Mouse (Mus musculus) liver, embryonic 11.5 days (tissue): ENCODE measurements around the gene Noxred1. TPM values are rescaled to one million over a fixed set of nuclear protein-coding genes. Genes with fewer than 3 reads are reported as not detected.

ENCODE experiments used
- ATAC-seq: fragments of 200-750 bp; cut with Nextera tagmentation; replicated peaks from 2 replicates; pipeline ENCODE4 v1.8.0; 2017; ENCODE audit warnings: moderate number of reproducible peaks, mild to moderate bottlenecking, moderate TSS enrichment, moderate library complexity; ENCODE audit not compliant: low FRiP score
- DNase-seq: peaks from one replicate; pipeline ENCODE4 v3.0.0-alpha.2; 2017; ENCODE audit warnings: low spot score
- H3K27ac ChIP-seq: fragments of 300-500 bp; sonication (generic); 2 replicates; pipeline ENCODE4 v1.5.1; 2014; ENCODE audit warnings: mild to moderate bottlenecking, low read depth, low read length, control low read depth
- H3K27me3 ChIP-seq: fragments of 300-500 bp; sonication (generic); replicated peaks from 2 replicates; pipeline ENCODE4 v1.6.1; 2014; ENCODE audit warnings: low read length, mixed read lengths; ENCODE audit not compliant: control insufficient read depth, insufficient read depth
- H3K36me3 ChIP-seq: fragments of 300-500 bp; sonication (generic); 2 replicates; pipeline ENCODE4 v1.6.1; 2014; ENCODE audit warnings: mild to moderate bottlenecking, low read length, moderate library complexity, mixed read lengths; ENCODE audit not compliant: control insufficient read depth, insufficient read depth
- H3K4me1 ChIP-seq: fragments of 300-500 bp; sonication (generic); replicated peaks from 2 replicates; pipeline ENCODE4 v1.6.1; 2014; ENCODE audit warnings: low read length, mixed read lengths; ENCODE audit not compliant: control insufficient read depth, insufficient read depth
- H3K4me2 ChIP-seq: fragments of 300-500 bp; sonication (generic); 2 replicates; pipeline ENCODE4 v1.6.1; 2014; ENCODE audit warnings: mild to moderate bottlenecking, control low read depth, moderate library complexity
- H3K4me3 ChIP-seq: fragments of 300-500 bp; sonication (generic); 2 replicates; pipeline ENCODE4 v1.5.1; 2014; ENCODE audit warnings: low read depth, low read length, control low read depth
- H3K9ac ChIP-seq: fragments of 300-500 bp; sonication (generic); 2 replicates; pipeline ENCODE4 v1.6.1; 2014; ENCODE audit warnings: low read depth, low read length, control low read depth
- H3K9me3 ChIP-seq: fragments of 300-500 bp; sonication (generic); 2 replicates; pipeline ENCODE4 v1.6.1; 2016; ENCODE audit warnings: low read length, inconsistent platforms, mixed read lengths; ENCODE audit not compliant: control insufficient read depth
- WGBS: fragments of 180-500 bp; shearing (Covaris S2); extraction: QIAGEN DNeasy Blood & Tissue Kit; methylation state at CpG from one replicate; pipeline ENCODE4 v1.1.7; 2014; 5-methylcytosine and 5-hydroxymethylcytosine counted together
- microRNA-seq: library from miRNA; unstranded; fragments of <30 nt; microRNA quantifications from one replicate; pipeline ENCODE4, GENCODE M21; 2017; ENCODE audit warnings: borderline number of aligned reads
- polyA plus RNA-seq: library from polyadenylated mRNA; unstranded; fragments of >200 nt; fragmentation: Nextera tagmentation; extraction: Ambion mirVana; gene quantifications from 2 replicates; pipeline ENCODE4 v1.2.1, GENCODE M21; 2014

Noxred1 gene
- polyA plus RNA-seq, 1 experiment from 2014 or later: 0.96 TPM

DNA sequence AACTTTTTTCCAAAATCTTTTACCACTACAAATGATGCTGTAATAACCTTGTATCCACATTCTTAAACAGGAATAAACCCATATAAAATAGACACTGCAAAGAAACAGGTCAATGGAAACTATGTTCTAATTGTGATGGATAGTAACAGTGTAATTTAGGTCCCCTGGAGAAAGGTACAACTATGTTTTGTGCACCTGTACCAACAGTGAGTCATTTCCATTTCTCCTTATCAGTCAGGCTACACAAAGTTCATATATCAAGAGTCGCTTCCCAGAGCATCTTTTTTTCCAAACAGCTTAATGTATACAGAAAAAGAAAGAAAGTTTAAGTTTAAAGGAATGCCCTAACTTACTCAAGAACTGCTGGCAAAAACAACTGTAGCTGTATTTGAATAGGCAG lies 43.5 kb downstream of the Noxred1 start:
- no peak for ATAC-seq

DNA sequence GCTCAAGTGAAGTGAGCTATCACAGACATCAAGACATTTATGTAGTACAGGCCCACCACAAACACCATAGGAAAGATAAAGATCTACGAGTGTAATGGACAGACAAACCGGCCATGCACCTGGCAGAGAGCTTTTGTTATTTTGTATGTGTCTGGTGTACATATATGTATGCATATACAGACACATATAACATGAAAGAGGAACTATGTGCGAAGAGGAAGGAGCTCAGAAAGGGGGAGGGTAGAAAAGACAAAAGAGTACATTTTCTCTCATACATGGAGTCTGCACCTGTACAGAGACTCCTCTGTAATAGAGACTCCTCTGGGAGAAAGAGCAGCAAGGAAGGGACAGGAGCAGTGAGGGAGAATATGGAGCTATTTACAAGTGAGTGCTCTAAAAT lies 45.5 kb downstream of the Noxred1 start:
- Histone ChIP-seq H3K36me3 (no peaks in the 10 kb centered on the region), H3K4me3 (no peak overlapping the region), H3K9me3 (no peaks in the 10 kb centered on the region), H3K9ac (no peak overlapping the region), H3K4me1 (no peaks in the 10 kb centered on the region), H3K4me2 (no peak overlapping the region), H3K27ac (no peak overlapping the region), H3K27me3 (no peaks in the 10 kb centered on the region)
- no peak for DNase-seq
- 69% methylated on average over 3 of the region's 3 CpGs for WGBS
- ATAC-seq: no peak

More for the DNA sequence above, 43.5 kb downstream of the Noxred1 start:
- Histone ChIP-seq H3K9ac (no peak overlapping the region), H3K4me2 (no peak overlapping the region), H3K27me3 (no peaks in the 10 kb centered on the region), H3K27ac (no peak overlapping the region), H3K9me3 (no peaks in the 10 kb centered on the region), H3K36me3 (no peaks in the 10 kb centered on the region), H3K4me1 (peaks cover 5% of the 10 kb centered on the region), H3K4me3 (no peak overlapping the region)
- DNase-seq: no peak
- WGBS: 78% methylated on average over 1 of the region's 1 CpGs

- no peaks in the 10 kb centered on the region for H3K4me1 ChIP-seq
- H3K27me3 ChIP-seq: no peaks in the 10 kb centered on the region
- no peaks in the 10 kb centered on the region for H3K36me3 ChIP-seq
- DNase-seq: no peak
- no peaks in the 10 kb centered on the region for H3K9me3 ChIP-seq
- 95% methylated on average over 4 of the region's 4 CpGs for WGBS
- ATAC-seq: no peak
- H3K4me2 ChIP-seq: no peak overlapping the region
- H3K9ac ChIP-seq: no peak overlapping the region
- H3K4me3 ChIP-seq: no peak overlapping the region
- H3K27ac ChIP-seq: no peak overlapping the region
These were observed 60.9 kb downstream of the Noxred1 start for GRCm38 (mm10) chr12:87177631-87178030.

DNA sequence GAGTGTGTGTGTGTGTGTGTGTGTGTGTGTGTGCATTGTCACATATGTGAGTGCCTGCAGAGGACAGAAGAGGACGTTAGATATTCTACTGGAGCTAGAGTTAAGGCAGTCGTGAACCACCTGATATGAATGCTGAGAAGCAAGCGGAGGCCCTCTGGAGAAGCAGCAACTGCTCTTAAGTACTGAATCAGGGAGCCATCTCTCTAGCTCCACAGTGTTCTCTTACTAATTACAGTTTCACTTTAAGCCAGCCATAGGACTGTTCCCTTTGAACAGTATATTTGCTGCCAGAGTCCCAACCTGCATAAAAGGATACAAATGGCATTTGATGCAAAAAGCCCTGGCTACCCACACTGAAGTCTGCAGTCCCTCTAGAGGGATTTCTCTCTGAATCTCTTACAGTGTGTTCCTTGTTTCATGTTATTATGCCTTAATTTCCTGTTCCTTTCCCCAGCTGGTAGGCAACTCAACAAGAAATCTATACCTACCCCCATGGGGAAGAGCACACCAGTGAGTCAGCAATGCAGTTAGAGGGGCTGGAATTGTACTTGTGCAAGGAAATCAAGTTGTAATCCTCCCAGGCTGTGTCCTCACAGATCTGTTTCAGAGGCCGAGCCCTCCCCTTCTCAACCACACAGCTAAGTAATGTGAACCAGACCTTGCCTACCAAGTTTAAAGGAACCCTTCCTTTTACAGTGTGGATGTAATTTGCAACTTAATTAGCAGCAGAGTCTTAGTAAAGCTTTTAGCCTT lies 63.2 kb downstream of the Noxred1 start:
- H3K27ac ChIP-seq: no peak overlapping the region
- no peaks in the 10 kb centered on the region for H3K27me3 ChIP-seq
- 69% methylated on average over 4 of the region's 4 CpGs for WGBS
- DNase-seq: no peak
- no peaks in the 10 kb centered on the region for H3K4me1 ChIP-seq
- ATAC-seq: no peak
- no peak overlapping the region for H3K4me2 ChIP-seq
- no peaks in the 10 kb centered on the region for H3K9me3 ChIP-seq
- no peak overlapping the region for H3K9ac ChIP-seq
- H3K36me3 ChIP-seq: no peaks in the 10 kb centered on the region
- H3K4me3 ChIP-seq: no peak overlapping the region

Small RNA genes within 50 kb of the gene (microRNA-seq; reads per million reads assigned to microRNA genes)
- not detected for gene Gm47293

Other genes starting within 250 kb of the Noxred1 start
- 0.05 and 0.08 TPM in 2 replicates for gene Zdhhc22, start 248.3 kb downstream of the Noxred1 start, polyA plus RNA-seq
- gene Tmem63c, start 217.4 kb downstream of the Noxred1 start, polyA plus RNA-seq: not detected in 2 replicates
- gene Ngb, start 136.2 kb downstream of the Noxred1 start, polyA plus RNA-seq: 0.22 TPM in 1 of 2 replicates, not detected in the other
- gene Gstz1, start 91.6 kb downstream of the Noxred1 start, polyA plus RNA-seq: 76.2 and 79.6 TPM in 2 replicates
- gene Pomt2, start 90.8 kb downstream of the Noxred1 start, polyA plus RNA-seq: 11.0 and 12.0 TPM in 2 replicates
- gene Samd15, start 39.0 kb downstream of the Noxred1 start, polyA plus RNA-seq: 22.0 and 26.0 TPM in 2 replicates
- gene Tmed8, start 38.3 kb downstream of the Noxred1 start, polyA plus RNA-seq: 2.0 TPM in 2 replicates
- 23.8 and 26.5 TPM in 2 replicates for gene Vipas39, start 27.5 kb upstream of the Noxred1 start, polyA plus RNA-seq
- gene Ahsa1, start 27.7 kb upstream of the Noxred1 start, polyA plus RNA-seq: 296 and 310 TPM in 2 replicates
- 0.23 and 0.38 TPM in 2 replicates for gene Ism2, start 61.0 kb upstream of the Noxred1 start, polyA plus RNA-seq
- 56.9 and 63.2 TPM in 2 replicates for gene Sptlc2, start 149.6 kb upstream of the Noxred1 start, polyA plus RNA-seq
- 314 and 321 TPM in 2 replicates for gene Slirp, start 205.2 kb upstream of the Noxred1 start, polyA plus RNA-seq
- gene Alkbh1, start 205.3 kb upstream of the Noxred1 start, polyA plus RNA-seq: 56.5 and 64.9 TPM in 2 replicates
- gene Snw1, start 233.5 kb upstream of the Noxred1 start, polyA plus RNA-seq: 121 and 130 TPM in 2 replicates